Mouse (Mus musculus): Measurements from ENCODE around the gene Gm14459. TPM values are rescaled to one million over a fixed set of nuclear protein-coding genes. Genes with fewer than 3 reads are reported as not detected.

Gene Gm14459
- total RNA-seq (2023), result not detected in 4 replicates

DNA sequence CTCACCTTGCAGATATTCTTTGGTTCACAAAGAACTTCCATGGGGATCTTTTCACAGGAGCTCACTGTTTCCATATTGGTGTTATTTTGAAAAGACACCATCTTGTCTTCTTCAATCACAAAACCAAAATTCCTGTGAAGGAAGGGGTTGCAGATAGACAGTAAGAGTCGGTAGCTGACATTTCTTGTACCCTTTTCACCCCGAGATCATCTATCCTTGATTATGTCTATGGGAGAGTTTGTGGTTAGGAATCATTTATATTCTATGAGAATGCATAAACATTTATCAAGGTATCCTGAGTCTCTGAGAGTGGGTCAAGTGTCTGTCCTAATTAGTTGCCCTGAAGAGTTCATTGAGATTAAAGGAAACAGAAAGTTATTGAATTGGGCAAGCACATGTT lies at the start of gene Gm14459:
Gene Gm14459, minus strand, starts transcription at position 101 of the 400 bp plus-strand sequence.

DNA sequence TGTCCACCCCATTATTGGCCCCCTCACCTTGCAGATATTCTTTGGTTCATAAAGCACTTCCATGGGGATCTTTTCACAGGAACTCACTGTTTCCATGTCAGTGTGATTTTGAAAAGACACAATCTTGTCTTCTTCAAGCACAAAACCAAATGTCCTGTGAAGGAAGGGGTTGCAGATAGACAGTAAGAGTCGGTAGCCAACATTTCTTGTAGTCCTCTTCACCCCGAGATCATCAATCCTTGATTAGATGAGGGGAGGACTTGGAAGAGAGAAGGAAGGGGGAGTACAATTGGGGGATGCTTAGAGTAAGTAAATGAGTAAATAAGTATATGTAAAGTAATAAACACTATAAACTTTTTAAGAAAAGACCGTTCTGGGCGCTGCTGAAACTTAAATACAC lies 23.4 kb upstream of the Gm14459 start, which contains the start of gene Ssxb6:
Gene Ssxb6, minus strand, starts transcription at position 101 of the 400 bp plus-strand sequence.

Other genes with a start within 250 kb of the Gm14459 start
- not detected in 4 replicates for gene Ssxb10, start 197.5 kb downstream of the Gm14459 start, total RNA-seq (2023)
- gene Ssxb9, start 158.0 kb downstream of the Gm14459 start, total RNA-seq (2023), result not detected in 4 replicates
- gene Ssxb1, start 111.6 kb downstream of the Gm14459 start, total RNA-seq (2023), result not detected in 4 replicates
- not detected in 4 replicates for gene Ssxb2, start 63.2 kb downstream of the Gm14459 start, total RNA-seq (2023)
- not detected in 4 replicates for gene Ssxb6, start 23.3 kb upstream of the Gm14459 start, total RNA-seq (2023)
- gene Ssxb3, start 66.9 kb upstream of the Gm14459 start, total RNA-seq (2023), result not detected in 4 replicates
- not detected in 4 replicates for gene Ssxb8, start 165.9 kb upstream of the Gm14459 start, total RNA-seq (2023)
- not detected in 4 replicates for gene Ssx9, start 223.5 kb upstream of the Gm14459 start, total RNA-seq (2023)